Mouse (Mus musculus): ENCODE results near the gene Cbx1.

- TF ChIP-seq POLR2A (IDR thresholded peaks at IDR 0.05; ENCODE audit: insufficient read depth, low read depth, low read length) (peak; percentile 41; the same call in 1 of the 2 replicates), CTCF (IDR thresholded peaks at IDR 0.05) (peak; percentile 18; the same call in 1 of the 2 replicates)
These were observed 36.0 kb downstream of the Cbx1 start for GRCm38 (mm10) chr11:96824783-96825495.
